Mouse (Mus musculus) c-Kit-negative CD71-positive TER-119-positive erythroid progenitor cells, embryonic 14.5 days (primary cell): ENCODE data around the gene Gprin2.
A peak's percentile ranks its signal among the peaks of the same experiment; 100 is the strongest.

Experiments
- DNase-seq: peaks from one replicate; pipeline ENCODE4 v3.0.0-alpha.2; 2013; ENCODE audit warnings: low read depth, low spot score

Gene Gprin2

GRCm38 (mm10) chr14:34201231-34202035 lies at the start of gene Gprin2:
Gene Gprin2 (minus strand): TSS chr14:34201653.
- no peak for DNase-seq

- DNase-seq: no peak
Observed at GRCm38 (mm10) chr14:34240676-34241075, 39.2 kb upstream of the Gprin2 start.

DNA sequence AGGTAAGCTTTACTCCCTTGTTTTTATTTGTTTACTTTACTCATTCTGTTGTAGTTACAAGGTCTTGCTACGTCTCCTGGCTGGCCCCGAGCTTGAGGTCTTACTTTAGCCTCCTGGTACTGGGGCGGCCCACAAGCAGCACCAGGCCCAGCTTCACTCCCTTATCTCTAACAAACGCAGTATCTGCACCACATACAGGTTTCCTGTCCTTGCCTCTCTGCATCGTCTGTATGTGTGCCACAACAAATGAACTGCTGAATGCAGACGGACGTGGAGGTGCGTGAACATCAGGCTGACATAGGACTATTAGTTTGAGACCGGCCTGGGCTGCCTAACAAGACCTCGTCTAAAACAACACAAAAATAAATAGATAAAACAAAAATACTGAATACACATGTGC lies 38.8 kb upstream of the Gprin2 start:
- DNase-seq: no peak

- DNase-seq: peak; percentile 0
Observed at GRCm38 (mm10) chr14:34234630-34235380, 33.4 kb upstream of the Gprin2 start.

DNA sequence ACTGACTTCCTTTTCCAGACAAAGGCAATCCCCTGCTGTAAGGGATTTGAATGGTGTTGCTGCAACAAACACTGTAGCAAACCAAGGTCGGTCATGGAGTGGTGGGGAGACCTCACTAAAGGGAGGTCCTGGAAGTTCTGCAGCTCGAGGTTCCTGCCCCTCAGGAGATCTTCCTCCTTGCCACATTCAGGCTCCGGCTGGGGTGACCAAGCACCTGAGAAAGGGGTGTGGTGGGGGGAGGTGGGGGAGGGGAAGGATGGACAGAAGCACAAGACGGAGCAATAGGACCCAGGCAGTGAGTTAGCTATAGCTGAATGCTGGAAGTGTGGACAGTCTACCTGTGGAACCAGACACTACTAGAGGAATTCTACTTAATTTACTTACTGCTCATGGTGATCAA lies 32.4 kb upstream of the Gprin2 start:
- DNase-seq: no peak

- DNase-seq: no peak
Observed at GRCm38 (mm10) chr14:34232866-34233680, 31.6 kb upstream of the Gprin2 start.

- no peak for DNase-seq
Observed at GRCm38 (mm10) chr14:34232340-34232739, 30.9 kb upstream of the Gprin2 start.

GRCm38 (mm10) chr14:34228830-34229506 lies 27.5 kb upstream of the Gprin2 start:
- no peak for DNase-seq

DNA sequence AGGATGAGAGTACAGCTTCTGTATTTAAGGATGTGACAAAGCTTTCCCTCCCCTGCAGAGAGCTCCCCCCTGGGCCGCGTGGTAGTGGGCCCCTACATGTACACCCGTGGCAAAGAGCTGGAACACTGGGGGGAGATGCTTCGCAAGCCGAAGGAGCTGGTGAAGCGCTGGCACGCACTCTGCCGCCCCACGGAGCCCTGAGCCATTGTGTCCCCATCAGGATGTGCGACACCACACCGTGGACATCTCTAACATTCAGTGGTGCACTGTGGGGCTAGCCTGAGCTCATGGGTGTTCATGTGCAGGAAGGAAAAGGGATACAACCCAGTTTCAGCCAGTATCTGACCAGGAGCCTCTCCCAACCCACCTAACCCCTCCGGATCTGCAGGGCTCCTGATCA lies 26.5 kb upstream of the Gprin2 start:
- no peak for DNase-seq

DNA sequence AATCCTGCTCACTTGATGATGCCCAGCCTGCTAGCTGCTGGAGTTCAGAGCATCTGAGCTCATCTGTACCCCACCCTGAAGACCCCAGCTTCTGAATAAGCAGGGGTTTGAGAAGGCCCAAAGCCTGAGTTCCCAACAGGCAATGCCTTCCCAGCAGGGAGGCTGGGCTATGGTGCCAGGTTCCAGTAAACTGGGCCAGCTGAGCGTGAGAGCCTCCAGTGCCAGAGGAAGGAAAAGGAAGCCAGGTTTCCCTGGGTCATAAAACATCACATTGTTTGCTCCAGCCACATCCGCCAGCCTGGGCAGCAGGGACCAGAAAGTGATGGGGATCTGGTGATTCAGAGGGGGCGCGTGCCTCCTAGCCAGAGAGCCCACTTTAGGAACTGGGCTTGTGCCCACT lies 25.1 kb upstream of the Gprin2 start:
- no peak for DNase-seq

- DNase-seq: no peak
Observed at GRCm38 (mm10) chr14:34225986-34226385, 24.5 kb upstream of the Gprin2 start.

DNA sequence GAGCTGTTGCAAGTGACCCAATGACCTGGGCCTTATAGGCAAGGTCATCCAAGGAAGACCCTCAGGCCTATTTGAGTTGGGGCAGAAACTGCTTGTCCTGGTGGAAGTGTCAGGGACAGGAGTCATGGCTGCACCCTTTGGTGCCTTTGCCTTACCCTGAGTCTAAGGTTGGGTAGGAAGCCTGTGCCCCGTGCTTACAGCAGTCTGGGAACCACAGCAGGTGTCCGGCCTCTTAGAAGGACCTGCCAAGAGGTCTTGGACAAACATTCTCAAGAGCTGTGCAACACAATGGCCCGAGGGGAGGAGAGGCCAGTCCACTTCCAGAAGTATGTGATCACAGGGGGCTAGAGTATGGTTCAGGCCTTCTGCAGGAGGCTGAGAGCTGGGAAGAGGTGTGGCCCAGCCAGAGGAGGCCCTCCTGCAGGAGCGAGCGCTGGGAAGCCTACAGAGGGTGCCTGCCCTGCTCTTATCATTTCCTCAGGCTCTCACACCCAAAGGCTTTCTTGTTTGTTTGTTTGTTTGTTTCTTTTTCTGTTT lies 22.0 kb upstream of the Gprin2 start:
- no peak for DNase-seq

- no peak for DNase-seq
Observed at GRCm38 (mm10) chr14:34221416-34222077, 20.1 kb upstream of the Gprin2 start.

GRCm38 (mm10) chr14:34220426-34220825 lies 19.0 kb upstream of the Gprin2 start:
- DNase-seq: no peak

DNA sequence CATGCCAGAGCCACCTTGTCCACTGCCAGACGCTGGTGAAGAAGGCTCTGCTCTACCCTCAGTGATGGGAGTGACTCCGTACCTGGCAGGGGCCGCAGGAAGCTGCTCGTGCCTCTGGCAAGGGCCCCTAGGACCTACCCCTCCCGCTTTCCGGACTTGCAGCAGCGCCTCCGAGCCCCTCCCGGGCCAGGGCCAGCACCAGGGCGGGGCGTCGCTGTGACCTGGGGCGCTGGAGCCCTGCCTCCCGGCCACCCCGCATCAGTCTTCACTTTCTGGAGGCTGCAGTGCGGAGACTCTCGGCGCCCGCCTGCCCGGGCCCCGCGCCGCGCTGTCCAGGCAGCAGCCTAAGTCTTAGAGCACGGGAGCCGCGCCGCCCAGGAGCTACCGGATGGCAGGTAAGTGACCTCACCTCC lies 18.3 kb upstream of the Gprin2 start:
- DNase-seq: no peak

DNA sequence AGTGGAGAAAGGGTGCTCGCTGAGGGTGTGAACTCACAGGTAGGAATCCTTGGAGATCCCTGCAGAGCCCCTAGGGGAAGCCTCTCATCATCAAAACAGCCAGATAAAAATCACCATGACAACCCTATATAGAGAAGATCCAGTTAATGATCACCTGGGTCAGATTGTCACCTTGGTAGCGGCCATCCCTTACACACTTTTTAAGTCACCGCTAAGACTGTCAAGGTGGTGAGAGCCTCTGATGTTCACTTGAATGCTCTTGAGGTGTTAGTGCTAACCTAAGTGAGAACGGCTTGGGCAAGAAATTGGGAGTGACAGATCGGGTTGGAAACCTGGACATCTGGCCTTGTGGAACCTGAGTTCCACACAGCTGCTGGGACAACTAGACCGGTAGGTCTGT lies 17.8 kb upstream of the Gprin2 start, which contains the start of gene Syt15:
Gene Syt15 (plus strand): TSS at position 301 of the 400 bp plus-strand sequence.
- no peak for DNase-seq

GRCm38 (mm10) chr14:34215451-34216127 lies 14.1 kb upstream of the Gprin2 start:
- DNase-seq: no peak

DNA sequence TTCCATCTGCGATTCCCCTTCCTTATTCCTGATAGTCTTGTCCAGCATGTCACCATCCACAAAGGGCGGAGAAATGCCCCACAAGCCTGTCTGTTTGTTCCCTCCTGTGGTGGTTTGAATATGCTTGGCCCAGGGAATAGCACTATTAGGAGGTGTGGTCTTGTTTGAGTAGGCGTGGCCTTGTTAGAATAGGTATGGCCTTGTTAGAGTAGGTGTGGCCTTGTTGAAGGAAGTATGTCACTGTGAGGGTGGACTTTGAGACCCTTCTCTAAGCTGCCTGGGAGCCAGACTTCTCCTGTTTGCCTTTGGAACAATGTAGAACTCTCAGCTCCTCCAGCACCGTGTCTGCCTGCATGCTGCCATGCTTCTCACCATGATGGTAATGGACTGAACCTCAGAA lies 8.5 kb upstream of the Gprin2 start:
- no peak for DNase-seq

DNA sequence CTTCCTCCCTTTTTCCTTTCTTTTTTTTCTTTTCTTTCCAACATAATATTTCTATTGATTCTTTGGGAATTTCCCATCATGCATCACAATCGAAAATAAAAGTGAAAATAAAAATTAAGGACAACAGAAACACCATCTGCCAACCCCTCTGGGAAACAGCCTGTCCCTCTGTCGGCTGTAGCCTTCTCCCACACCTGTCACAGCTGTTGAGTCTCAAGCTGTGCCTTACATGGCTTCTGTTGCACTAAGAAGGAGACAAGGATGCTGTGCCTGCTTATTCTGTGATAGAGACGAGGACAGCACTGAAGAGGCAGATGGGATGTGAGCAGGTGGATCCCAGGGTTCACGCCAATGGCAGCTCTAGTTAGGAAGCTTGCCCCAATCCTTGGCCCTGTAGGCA lies 7.6 kb upstream of the Gprin2 start:
- no peak for DNase-seq

DNA sequence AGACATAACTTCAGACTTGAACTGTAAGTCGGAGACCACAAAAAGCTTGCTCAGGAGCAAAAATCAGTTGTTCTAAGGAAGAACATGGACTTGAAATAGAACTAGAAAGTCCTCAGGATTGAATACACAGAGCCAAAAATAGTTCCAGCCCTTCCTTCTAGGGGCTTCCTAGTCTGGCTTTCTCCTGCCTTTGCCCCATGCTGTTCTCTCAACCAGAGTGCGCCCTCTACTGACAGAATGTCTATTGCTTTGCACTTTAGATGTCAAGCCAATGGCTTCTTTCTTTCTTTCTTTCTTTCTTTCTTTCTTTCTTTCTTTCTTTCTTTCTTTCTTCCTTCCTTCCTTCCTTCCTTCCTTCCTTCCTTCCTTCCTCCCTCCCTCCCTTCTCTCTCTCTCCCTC lies 7.2 kb upstream of the Gprin2 start:
- no peak for DNase-seq
